Comparison of ENCODE assay signal across 15 mouse cellular contexts in the genomic region with DNA sequence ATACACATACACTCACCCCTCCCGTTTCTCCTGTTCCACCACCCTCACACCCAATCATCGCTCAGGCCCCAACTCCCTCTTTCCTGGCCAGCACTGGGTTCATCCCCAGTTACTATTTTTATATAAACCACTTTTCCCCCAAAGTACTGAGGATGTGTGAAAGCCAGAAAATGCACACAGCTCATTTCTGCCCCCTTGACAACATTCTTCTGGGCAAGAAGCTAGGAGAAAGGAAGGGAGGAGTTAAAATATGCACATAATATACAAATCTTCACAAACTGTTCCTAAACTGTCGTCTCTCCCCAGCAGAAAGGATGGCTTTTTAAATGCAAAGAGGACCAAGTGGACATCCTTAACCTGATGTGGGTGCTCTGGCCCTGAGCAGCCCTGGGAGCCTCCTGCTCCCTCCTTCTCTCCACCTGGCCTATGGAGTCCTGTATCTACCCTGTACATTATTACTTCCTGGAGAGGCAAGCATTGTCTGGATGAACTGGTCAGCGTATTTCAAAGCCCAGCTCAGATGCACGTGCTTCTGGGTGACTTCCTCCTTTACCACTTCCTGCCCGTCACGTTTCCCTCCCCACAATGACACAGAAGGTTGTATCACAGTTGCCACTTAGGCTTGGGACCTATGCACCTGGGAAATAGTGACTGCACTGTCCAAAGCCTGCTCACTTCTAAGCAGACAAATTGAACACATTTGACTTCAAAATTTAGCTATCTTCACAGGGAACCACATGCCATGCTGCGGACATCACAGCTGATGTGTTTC.
DNase-seq lines count a peak whose midpoint lies in the region.
"Had no signal": no experiment of that assay in that cellular context is flagged by ENCODE, and none has a peak within 500 bp of the region (broad histone marks: within the 10 kb centered on the region; RNA-seq: fewer than 3 reads in every experiment).

No protein-coding gene starts in this region.

- peak; percentile 40 to 52 for DNase-seq in B cell, adult 2 months
- DNase-seq in CD4-positive, CD25-positive, alpha-beta regulatory T cell, adult 2 months (ENCODE audit: low read depth, low spot score): peak; percentile 67
- DNase-seq in induced T-regulatory cell, adult 2 months (ENCODE audit: low read depth): peak; percentile 65
- DNase-seq in splenic B cell, adult 2 months (ENCODE audit: low read depth, low spot score): peak; percentile 62
- DNase-seq in left cerebral cortex, postnatal 10 days (ENCODE audit: extremely low spot score in 1 of 2, low spot score in 2 of 2): no peak
- no peak for DNase-seq in left cerebral cortex, adult 9 months (ENCODE audit: low spot score in 2 of 2)
- no peak for DNase-seq in retina, postnatal 1 day
- DNase-seq in gastrocnemius, adult 8-10 months (ENCODE audit: low spot score in 2 of 2): no peak
- DNase-seq: adrenal gland, postnatal 25 days; cerebellum, postnatal 25 days; gastrocnemius, postnatal 10 days; kidney, adult 11 months had no signal

- no peaks in the 10 kb centered on the region for H3K36me3 ChIP-seq in splenic B cell, adult 2 months (ENCODE audit: control insufficient read depth, insufficient read depth, low read length, poor library complexity, severe bottlenecking)
- H3K36me3 ChIP-seq: embryonic facial prominence, embryonic 12.5 days; G1E; heart, embryonic 13.5 days had no signal

- intact Hi-C loops in left cerebral cortex, postnatal 10 days (cut with DNase I): no loop called here

- H3K27me3 ChIP-seq in splenic B cell, adult 2 months (ENCODE audit: control insufficient read depth, insufficient read depth, low read length, poor library complexity, severe bottlenecking): no peaks in the 10 kb centered on the region
- H3K27me3 ChIP-seq: embryonic facial prominence, embryonic 12.5 days; heart, embryonic 13.5 days had no signal

Comparison
In these comparisons a context has a peak if more than half of its experiments do, and no peak if none do; other contexts are left out.
1. DNase-seq: peak in B cell, adult 2 months (2 of 2), CD4-positive, CD25-positive, alpha-beta regulatory T cell, adult 2 months (single experiment), induced T-regulatory cell, adult 2 months (single experiment) and splenic B cell, adult 2 months (single experiment); none in left cerebral cortex, postnatal 10 days (0 of 2), left cerebral cortex, adult 9 months (0 of 2), retina, postnatal 1 day (single experiment) and gastrocnemius, adult 8-10 months (0 of 2).